In the genomic region with DNA sequence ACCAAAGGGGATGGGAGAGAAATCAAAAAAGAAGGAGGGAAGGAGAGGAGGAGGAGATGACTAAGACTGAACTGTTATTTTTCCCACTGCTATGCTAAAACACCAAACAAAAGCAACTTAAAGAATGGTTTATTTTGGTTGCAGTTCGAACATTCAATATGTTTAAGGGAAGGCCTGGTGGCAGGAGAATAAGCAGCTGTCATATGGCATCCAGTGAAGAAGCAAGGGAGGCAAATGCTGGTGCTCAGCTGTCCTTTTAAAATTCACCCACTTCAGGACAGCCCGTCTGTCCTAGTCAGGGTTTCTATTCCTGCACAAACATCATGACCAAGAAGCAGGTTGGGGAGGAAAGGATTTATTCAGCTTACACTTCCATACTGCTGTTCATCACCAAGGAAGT, we compare ENCODE assay signal across 24 mouse cellular contexts.
"Had no signal": no experiment of that assay in that cellular context is flagged by ENCODE, and none has a peak within 500 bp of the region (broad histone marks: within the 10 kb centered on the region; RNA-seq: fewer than 3 reads in every experiment).

No protein-coding gene starts in this region.

- DNase-seq: gastrocnemius, adult 2 months; gastrocnemius, postnatal 10 days; gastrocnemius, postnatal 25 days; heart, adult 18-20 months; heart, postnatal 10 days; heart, postnatal 4 days; kidney, adult 2 months; kidney, adult 9 months; kidney, postnatal 14 days; kidney, postnatal 36 days; layer of hippocampus, adult 9-11 months; layer of hippocampus, postnatal 36 days; left cerebral cortex, postnatal 4 days had no signal

- H3K27me3 ChIP-seq: heart, embryonic 12.5 days; hindbrain, embryonic 12.5 days; intestine, embryonic 15.5 days; kidney, embryonic 15.5 days; limb, embryonic 13.5 days; limb, embryonic 15.5 days; liver, embryonic 12.5 days had no signal

- H3K4me2 ChIP-seq: heart, embryonic 12.5 days; hindbrain, embryonic 12.5 days; hindbrain, embryonic 14.5 days; intestine, embryonic 15.5 days; kidney, embryonic 15.5 days; limb, embryonic 13.5 days; limb, embryonic 15.5 days; liver, embryonic 12.5 days had no signal

- H3K27ac ChIP-seq: gastrocnemius, adult 2 months; heart, embryonic 10.5 days; hindbrain, embryonic 10.5 days; hindbrain, embryonic 12.5 days; hindbrain, embryonic 14.5 days; intestine, embryonic 15.5 days; kidney, embryonic 15.5 days; kidney, postnatal 0 days; limb, embryonic 13.5 days; limb, embryonic 15.5 days; liver, embryonic 12.5 days had no signal

- H3K4me1 ChIP-seq: heart, embryonic 10.5 days; hindbrain, embryonic 10.5 days; hindbrain, embryonic 12.5 days; intestine, embryonic 15.5 days; limb, embryonic 13.5 days; limb, embryonic 15.5 days; liver, embryonic 12.5 days had no signal

- H3K36me3 ChIP-seq: heart, embryonic 10.5 days; hindbrain, embryonic 10.5 days; intestine, embryonic 15.5 days had no signal

- H3K4me3 ChIP-seq: gastrocnemius, adult 2 months; heart, embryonic 10.5 days; heart, embryonic 12.5 days; hindbrain, embryonic 10.5 days; hindbrain, embryonic 12.5 days; intestine, embryonic 15.5 days; kidney, embryonic 15.5 days; limb, embryonic 13.5 days; limb, embryonic 15.5 days; liver, embryonic 12.5 days had no signal
